Mouse (Mus musculus) adrenal gland, adult 18-20 months (tissue): ENCODE data around the gene Igsf9b. TPM values are rescaled to one million over a fixed set of nuclear protein-coding genes. Genes with fewer than 3 reads are reported as not detected.

Experiments
- DNase-seq, 2 experiments: peaks; one replicate each; pipeline ENCODE4 v3.0.0; 2021 to 2022; ENCODE audit warnings: low spot score in 2 of 2
- total RNA-seq, 2 experiments: library from RNA; stranded (reverse); gene quantifications; 1 replicate in 1 of 2; 2 replicates in 1 of 2; pipeline ENCODE4 v1.2.3; 2021

Gene Igsf9b
- total RNA-seq, 2 experiments from 2014 or later: 3.1 to 4.2 TPM

DNA sequence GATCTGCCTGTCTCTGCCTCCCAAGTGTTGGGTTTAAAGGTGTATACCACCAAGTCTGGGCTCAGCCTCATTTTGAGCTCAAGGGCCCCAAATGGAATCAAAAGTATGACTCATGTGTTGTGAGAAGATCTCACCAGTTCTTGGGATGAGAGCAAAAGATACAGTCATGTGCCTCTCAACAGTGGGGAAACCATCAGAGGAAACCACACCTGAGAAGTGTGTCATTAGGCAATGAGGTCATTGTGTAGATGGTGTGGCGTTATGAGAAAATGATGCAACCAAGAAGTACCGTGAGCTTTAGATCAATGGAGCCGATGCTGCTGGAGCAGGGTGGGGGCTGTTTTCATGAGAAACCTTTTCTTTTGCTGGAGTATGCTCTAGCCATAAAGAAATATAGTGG is 28.6 kb downstream of the Igsf9b start:
- no peak for DNase-seq

GRCm38 (mm10) chr9:27330374-27330773 is 31.4 kb downstream of the Igsf9b start:
- DNase-seq: no peak

DNA sequence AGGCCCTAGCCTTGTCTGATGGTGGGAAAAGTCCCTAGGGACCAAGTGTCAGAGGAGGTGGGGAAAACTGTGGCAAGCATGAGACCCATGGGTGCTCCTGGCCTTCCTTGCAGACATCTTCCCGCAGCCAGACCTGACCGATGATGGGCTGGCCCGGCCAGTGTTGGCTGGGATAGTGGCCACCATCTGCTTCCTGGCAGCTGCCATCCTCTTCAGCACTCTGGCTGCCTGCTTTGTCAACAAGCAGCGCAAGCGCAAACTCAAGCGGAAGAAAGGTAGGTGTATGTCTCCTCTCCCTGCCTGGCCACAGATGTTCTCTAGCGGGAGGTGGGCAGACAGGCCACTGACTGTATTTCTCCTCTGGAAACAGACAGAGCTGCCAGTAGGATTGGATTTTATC is 32.5 kb downstream of the Igsf9b start:
- no peak for DNase-seq

GRCm38 (mm10) chr9:27334895-27335294 is 35.9 kb downstream of the Igsf9b start:
- no peak for DNase-seq

GRCm38 (mm10) chr9:27336962-27337636 is 38.1 kb downstream of the Igsf9b start:
- DNase-seq: no peak

- DNase-seq: no peak
Observed at GRCm38 (mm10) chr9:27339168-27339567, 40.2 kb downstream of the Igsf9b start.

GRCm38 (mm10) chr9:27346541-27347269 is 47.7 kb downstream of the Igsf9b start:
- DNase-seq: no peak

- DNase-seq: no peak
Observed at GRCm38 (mm10) chr9:27353082-27353481, 54.1 kb downstream of the Igsf9b start.

- no peak for DNase-seq
Observed at GRCm38 (mm10) chr9:27357893-27358292, 58.9 kb downstream of the Igsf9b start.

DNA sequence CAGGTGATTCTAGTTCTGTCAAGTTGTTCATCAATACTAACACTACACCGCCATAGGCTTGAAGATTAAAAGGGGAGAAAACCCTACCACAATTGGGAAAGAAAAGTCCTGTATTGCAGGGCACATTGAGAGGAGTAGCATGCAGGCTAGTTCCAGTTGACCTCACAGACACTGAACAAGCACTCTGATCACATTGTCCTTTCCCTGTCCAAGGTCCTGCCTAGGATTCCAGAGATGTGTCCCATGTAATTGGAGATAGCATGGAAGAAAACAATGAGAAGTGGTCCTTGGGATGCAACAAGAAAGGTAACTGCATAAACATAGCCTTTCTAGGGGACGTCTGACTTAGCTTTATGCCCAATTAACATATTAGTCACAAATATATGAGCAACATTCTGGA is 68.2 kb downstream of the Igsf9b start:
- DNase-seq: no peak

GRCm38 (mm10) chr9:27369108-27369507 is 70.1 kb downstream of the Igsf9b start:
- no peak for DNase-seq

- no peak for DNase-seq
Observed at GRCm38 (mm10) chr9:27375746-27376145, 76.7 kb downstream of the Igsf9b start.

DNA sequence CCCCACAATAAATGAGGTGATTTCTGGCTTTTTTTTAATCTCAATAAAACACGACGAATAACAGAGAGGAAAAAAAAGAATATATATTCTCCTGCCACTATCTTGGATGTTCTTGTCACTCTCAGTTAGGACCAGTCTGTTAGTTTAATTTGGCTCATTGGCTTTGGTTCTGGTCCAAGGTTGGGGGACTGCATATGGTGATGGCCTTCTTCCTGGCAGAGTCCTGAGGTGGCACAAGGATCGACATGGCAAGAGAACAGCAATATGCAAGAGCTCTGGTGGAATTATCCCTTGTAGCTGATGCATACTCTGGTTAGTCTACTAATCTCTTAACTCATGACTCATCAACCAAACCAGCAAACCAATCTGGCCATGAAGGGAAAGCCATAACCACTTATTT is 87.9 kb downstream of the Igsf9b start:
- DNase-seq: no peak

DNA sequence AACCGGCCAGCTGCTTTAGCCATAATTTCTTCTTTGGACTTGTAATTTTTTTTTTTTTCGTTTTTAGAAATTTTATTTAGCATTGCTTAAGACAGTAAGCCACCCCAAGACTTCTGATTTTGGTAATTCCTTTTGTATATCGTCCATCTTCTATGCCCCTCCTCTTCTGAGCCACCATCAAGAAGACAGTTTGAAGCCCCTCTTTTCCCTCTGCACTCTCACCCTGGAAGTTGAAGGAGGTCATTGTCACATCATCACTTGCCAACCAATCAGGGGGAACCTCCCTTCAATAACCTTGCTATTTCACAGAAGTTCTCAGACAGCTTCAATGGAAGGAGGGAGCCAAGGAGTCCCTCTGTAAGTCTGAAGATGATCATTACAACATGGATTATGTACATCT is 97.5 kb downstream of the Igsf9b start, which contains the start of gene Spata19:
Spata19 (plus strand) TSS at position 301 of the 400 bp plus-strand sequence.
- no peak for DNase-seq

DNA sequence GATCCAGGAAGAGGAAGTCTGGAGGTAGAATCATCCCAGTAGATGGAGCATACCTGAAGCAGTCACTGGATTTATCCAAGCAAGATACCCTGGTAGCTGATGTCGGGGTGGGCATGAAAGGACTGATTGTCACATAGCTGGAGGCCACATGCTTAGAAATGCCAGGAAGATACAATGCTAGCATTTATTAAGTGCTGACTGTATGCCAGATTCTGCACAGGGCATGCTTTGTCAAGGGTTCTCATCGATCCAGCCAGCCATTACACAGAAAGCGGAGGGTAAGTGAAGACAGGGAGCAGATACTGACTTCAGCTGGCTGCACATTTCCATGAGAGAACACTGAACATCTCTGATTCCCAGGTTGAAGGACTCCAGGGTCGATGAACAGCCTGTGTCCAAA is 102.2 kb downstream of the Igsf9b start:
- DNase-seq: no peak

Other genes starting within 250 kb of the Igsf9b start
- gene Jam3, start 143.8 kb upstream of the Igsf9b start, total RNA-seq: 10 to 100 TPM; 32.4 to 35.4 TPM
- gene Spata19, start 97.6 kb downstream of the Igsf9b start, total RNA-seq: not detected